Mouse (Mus musculus) R1 (cell line): ENCODE measurements around the gene Vstm2a.

Experiments used
- DNase-seq: peaks from one replicate; pipeline ENCODE4 v3.0.0-alpha.2; 2018; ENCODE audit warnings: low read depth, low spot score

The Vstm2a gene

DNA sequence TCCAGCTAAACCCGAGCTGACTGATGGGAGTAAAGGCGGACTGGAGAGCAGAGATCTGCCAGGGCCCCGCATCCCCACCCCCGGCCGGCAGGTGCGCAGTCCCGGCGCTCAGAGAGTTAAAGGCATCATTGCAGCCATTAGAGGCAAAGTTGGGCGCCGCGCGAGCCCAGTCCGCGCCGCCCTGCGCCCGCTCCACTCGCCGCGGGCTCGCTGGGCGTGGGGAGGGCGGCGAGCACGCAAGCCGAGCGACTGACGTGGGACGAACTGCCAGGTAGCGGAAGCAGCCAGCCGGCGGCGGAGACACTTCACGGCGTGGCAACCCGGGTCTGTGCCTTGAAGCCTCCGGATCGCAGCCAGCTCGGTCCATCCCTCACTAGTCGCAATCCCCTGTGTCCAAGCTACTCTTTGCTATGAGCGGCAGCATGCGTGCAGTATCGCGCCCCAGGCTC is at the start of gene Vstm2a:
Gene Vstm2a, plus strand, starts transcription at position 252 of the 449 bp plus-strand sequence.
- peak; percentile 66 for DNase-seq

DNA sequence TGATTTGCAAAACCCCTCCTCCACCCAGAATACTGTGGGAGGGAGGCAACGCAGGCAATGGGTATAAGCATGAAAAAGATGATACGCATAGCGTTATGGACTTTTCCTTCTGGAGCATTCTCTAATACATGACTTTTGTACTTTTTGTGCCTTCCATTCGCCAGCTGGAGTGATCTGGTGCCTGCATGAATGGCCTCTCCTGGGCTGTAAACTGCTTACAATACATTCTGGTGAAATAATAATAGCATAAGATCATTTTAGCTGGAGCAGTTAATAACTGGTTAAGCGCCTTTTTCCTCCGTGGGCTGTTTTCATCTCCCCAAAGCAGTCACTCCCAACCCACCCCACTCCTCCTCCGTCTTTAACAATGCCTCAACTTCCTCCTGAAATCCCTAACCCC is 513 bp upstream of the Vstm2a start:
- no peak for DNase-seq

DNA sequence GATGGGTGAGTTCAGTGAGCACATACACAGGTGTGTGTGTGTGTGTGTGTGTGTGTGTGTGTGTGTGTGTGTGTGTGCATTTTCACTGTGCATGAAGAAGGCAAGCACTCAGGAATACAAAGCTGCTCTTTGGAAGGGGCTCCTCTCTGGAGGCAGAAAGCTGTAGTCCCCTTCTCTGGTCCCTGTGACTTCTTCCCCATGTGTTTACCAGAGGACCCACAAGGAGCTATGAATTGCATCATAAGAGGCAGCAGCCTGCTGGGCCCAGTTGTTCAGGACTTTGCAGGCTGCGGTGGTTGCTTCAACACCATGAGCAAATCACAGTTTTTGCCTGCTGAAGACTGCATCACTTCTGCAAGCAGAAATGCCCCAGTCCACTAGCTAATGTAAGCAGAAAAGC is 776 bp downstream of the Vstm2a start:
- no peak for DNase-seq

DNA sequence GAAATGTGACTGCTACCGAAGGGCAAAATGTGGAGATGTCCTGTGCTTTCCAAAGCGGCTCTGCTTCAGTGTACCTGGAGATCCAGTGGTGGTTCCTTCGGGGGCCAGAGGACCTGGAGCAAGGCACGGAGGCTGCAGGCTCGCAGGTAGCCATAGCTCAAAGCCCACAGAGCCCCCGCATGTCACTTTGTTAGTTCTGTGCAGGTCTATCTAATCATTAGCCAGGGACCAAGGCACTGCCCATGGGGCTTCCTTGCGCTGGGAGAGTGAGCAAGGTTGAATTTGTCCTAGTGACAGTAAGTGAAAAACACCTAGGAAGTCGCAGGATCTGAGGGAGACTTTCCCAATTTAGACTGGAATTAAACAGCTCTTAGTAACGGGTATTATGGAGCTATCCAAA is 2.4 kb downstream of the Vstm2a start:
- DNase-seq, result no peak

DNA sequence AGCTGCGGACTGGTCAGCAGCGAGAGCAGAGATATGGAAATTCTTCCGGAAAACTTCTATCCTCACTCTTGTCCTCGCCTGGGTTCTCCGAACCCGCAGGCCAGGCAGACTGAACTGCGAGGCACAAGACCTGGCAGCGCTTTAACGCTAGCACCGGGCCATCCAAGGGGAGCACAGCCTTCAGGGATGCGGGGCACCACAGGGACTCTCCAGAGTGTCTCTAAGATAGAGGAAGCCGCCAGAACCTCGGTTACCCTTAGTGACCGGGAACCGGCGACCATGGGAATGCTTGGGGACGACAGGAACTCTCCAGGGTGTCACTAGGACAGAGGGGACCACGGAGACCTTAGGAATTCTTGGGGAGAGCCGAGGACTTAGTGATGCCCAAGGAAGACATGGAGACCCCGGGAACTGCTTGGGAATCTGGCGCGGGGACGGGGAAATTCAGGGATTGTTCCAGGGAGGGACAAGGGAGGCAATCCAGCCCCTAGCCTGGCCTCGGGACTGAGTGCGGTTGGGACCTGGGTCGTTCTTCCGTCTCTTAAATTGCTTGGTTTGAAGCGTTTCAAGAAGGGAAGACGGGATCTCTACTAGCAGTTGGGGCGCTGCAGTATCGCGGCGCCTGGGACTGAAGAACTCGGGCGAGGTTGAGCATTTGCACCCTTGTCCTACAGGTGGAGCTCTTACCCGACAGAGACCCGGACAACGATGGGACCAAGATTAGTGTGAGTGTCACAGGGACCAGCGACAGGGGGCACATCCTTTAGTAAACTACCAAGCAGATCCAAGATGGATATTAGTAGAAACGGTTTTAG is 3.4 kb downstream of the Vstm2a start:
- DNase-seq, result peak; percentile 87

DNA sequence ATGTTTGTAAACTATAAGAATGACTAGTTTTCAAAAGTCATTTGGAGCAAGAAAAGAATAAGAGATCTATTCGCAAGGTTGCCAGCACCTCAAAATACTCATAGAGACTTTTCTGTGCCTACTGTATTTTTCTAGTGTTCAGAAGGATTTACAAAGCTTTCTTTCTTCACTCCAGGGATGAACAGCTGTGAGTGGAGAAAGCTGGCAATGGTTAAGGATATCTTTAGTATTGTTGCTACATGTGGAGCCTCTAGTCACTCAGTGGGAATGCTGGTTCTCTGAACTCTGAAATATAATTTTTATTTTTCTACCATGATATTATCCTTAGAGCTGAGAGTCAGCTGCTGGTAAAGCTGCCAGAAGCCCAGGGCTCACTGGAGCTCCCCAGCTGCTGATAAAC is 10.9 kb downstream of the Vstm2a start:
- no peak for DNase-seq

DNA sequence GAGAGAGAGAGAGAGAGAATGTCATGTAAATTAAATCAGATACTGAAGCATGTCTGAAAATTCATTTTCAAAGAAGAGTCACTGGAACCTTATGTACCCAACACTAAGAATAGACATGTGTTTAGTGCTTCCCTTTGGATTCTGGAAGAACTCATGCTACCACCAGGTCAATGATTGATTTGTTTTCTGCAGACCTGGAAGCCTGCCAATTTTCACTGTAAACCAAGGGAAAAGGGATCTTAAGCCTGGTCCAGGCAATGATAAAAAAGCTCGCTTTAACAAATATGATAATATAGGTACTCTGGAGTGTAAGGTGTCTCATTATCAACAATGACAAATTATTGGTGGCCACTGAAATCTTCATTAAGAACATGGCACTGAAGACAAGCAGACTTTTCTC is 32.9 kb downstream of the Vstm2a start:
- DNase-seq, result no peak

DNA sequence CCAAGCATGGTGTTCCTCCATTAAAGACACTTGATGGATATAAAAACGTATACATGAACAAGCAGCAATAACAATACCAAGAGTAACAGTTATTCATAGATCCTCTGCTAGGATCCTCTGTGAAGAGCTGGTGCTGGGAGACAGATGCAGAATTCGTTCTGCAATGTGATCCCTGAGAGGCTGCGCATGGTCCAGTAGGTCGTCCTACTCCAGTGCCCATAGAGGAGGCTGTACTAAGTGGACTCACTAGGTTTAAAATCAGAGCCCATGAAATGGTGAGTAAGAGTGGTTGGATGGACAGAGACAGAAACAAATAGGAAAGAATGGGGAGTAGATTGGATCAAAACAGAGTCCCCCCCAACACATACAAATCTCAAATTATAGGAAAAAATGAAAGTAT is 35.4 kb downstream of the Vstm2a start:
- no peak for DNase-seq

DNA sequence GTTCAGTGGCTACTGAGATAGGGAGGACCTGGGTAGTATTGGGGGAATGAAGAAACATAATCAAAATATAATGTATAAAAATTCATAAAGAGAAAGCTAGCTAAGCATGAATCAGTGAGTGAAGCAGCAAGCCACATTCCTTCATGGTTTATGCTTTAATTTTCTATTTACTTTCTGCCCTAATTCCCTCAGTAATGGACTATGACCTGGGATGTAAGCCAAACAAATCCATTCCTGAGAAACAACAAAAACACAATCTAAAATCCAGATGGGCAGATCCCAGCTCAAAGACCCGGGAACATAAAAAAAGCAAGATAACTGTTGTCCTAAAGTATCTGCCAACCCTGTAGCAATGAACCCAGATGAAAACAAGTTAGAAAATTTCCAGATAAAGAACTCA is 39.0 kb downstream of the Vstm2a start:
- DNase-seq, result no peak

DNA sequence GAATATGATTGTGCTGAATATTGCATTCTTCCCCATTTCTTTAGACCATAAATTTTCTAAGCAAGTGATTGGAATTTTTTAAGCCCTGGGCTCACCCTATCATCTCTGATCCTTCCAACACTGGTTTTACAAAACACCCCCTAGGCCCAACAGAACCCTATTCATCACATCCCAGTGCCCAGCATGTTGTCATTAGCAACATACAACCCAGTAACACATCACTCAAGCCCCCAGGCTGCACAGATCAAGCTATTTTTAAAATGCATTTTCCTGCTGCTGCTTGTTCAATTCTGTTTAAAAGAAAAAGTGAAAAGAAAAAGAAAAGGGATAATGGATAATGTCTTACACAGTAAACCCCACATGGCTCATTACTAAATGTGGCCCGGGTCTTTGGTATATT is 42.0 kb downstream of the Vstm2a start:
- DNase-seq, result no peak

DNA sequence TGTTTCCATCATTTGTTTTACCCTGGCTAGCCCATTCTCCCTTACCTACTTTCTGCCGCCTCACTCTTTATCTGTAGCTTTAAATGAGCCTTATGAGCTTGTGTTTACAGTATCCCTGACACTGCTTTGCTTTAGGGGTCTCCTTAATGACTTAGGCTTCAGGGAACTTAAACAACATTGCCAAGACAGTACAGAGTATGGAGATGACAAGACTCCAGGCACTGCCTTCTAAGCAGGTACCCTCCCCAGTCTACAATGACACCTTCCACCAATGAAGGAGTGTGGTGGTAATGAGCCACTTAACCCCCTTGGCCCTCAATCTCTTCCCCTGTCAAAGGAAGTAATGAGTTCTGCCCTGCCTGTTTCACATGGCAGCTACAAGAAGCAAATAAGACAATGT is 42.4 kb downstream of the Vstm2a start:
- DNase-seq, result no peak

DNA sequence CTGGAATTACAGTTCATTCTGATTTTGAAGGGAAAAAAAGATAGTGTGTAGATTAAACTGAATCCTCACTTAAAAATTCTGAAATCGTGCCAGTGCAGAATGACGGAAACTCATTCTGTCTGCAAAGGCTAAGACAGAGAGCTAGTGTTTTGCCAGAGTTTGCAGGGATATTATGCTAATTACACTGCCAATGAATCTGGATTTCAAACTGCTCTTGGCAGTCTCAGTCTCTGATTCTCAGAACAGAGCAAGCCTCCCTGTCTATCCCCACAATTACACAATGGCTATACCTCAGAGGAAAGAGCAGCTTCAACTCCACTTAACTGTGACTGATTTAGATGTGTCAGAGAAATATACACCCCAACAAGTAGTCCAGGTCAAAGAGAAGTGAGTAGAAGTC is 43.2 kb downstream of the Vstm2a start:
- no peak for DNase-seq

DNA sequence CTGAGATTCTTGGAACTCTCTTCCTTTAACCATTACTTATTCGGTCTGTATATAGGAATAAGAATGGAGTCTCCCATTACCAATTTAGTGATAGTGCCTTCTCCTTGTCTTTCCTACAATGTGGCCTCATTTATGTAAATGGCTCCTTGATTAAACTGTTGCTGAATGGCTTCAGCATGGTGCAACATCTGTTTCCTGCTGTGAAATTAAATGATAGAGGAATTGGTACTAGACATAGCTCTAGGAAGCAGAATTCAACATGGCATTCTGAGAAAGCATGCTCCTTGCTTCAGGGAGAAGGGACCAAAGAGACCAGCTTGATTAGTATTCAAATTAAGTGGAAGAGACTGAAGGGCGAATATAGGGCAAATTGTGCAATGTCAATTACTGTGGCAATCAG is 57.6 kb downstream of the Vstm2a start:
- DNase-seq, result peak; percentile 33

DNA sequence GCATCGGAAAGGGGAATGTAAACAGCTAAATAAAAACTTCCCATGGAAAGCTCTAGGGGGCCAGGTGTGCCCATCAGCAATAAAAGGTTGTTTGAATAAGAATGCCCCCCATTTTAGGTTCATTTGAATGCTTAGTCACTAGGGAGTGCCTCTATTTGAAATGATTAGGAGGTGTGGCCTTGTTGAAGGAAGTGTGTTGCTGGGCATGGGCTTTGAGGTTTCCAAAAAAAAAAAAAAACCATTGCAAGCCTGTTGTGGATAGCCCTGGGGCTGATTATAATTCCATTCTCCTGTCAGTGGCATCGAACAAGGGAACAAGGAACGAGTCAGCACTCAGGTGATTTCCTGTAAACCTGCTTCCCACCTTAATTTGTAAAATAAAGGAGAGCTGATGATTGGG is 87.7 kb downstream of the Vstm2a start:
- peak; percentile 94 for DNase-seq

DNA sequence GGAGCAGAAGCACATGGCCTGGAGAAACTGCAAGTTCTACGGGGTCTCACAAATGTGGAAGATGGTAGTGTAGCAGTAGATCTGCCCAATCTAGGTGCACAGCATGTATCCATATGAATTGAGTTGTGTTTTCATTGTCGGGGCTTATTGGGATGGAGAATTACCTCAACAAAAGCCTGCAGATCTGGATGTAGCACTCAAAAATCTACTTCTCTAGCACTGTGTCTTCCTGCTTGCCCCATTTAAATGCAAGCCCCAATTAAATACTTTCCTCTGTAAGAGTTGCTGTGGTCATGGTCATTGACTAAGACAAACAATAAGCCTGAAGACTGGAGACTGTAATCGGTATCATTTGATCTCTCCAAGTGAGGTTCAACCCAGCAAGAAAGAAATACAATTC is 88.2 kb downstream of the Vstm2a start:
- DNase-seq, result peak; percentile 66

DNA sequence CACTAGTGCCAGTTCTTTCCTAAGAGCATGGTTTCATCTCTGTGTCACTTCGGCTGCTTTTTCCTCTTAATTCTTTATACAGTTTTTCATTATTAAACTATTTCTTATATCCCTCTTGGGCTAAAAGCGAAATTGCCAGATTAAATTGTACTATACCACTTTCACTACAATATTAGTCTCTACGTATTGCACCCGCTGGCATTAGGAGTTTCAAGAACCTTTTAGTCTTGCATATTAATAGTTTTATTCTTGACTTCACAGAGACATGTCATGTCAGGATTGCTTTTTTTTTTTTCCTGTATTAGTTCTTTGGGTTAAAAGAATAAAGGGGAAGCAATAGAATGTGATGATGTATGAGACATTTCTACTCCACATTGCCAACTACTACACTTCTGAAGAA is 94.4 kb downstream of the Vstm2a start:
- no peak for DNase-seq

DNA sequence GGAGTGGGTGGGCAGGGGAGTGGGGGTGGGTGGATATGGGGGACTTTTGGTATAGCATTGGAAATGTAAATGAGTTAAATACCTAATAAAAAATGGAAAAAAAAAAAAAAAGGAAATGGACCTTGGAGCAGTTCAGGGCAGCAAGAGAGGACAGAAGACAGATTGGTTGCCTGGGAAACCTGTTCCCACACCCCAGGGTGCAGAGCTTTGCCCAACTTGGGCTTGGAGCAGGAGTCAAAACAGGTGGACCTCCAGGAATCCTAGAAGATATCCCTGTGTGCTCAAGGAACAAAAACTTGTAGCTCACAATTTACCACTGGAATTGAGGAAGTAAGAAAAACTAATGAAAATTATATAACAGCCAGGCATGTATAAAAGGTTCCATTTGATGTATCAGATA is 96.8 kb downstream of the Vstm2a start:
- DNase-seq, result no peak

DNA sequence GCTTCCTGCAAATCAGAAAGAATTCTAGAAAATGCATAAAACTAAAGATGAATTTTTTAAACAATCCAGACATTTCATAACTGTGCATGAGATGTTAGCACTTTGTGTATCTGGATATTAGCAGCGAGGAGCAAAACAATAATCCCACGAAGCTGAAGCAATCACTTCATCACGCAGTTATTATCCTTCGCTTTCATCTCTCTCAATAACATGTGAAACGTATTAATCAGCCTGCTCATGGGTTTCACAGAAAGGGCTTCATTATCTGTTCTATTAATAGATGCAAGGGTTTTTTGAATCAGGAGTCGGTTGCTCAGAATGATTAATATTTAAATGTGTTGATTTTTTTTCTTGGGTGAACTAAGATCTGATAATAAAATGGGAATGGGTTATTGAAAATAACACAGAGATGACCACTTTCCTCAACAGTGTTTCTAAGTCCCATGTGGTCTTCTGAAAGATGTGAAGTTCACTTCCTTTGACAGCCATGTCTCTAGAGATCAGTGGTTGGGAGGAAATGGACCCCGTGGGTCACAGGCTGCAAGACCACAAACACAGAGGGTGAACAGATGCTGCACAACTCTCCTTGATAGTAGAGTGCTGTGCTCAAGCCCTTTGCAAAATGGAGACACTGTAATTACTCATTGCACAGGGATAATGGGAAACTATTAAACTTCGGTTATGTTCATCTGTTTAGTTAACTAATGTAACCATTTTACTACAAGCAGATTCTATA is 109.5 kb downstream of the Vstm2a start:
- DNase-seq, result no peak

DNA sequence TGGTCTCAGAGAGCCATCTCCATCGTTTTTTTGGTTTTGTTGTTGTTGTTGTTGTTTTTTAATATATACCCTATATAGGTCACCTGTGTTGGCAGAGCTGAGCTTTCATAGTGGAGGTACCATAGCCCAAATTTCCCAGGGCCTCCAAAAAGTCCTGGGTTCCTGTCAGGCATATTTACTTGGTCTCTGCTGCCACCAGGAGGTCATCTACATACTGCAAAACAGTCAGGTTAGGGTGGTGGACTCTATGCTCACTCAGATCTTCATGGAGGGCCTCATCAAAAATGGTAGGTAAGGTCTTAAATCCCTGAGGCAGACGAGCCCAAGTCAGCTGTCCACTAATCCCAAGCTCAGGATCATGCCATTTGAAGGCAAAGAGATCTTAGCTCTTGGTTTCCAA is 146.1 kb downstream of the Vstm2a start:
- DNase-seq, result peak; percentile 12

DNA sequence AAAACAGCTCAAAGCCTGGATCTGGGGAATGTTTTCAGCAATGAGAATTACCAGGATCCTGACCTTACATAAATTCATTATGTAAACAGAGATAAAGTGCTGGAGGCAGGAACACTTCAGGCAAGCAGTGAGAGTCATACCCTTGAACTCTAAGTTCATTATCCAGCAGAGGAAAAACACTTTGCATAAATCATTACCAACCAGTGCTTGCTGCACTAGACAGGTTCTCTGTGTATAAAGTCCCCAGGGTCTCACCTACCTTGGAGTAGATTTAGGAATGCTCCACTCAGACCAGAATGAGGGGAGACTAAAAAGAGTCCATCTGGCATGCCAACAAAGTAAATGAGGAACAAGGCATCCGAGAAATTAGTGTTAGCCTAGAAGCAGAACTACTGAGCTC is 154.2 kb downstream of the Vstm2a start:
- DNase-seq, result no peak

DNA sequence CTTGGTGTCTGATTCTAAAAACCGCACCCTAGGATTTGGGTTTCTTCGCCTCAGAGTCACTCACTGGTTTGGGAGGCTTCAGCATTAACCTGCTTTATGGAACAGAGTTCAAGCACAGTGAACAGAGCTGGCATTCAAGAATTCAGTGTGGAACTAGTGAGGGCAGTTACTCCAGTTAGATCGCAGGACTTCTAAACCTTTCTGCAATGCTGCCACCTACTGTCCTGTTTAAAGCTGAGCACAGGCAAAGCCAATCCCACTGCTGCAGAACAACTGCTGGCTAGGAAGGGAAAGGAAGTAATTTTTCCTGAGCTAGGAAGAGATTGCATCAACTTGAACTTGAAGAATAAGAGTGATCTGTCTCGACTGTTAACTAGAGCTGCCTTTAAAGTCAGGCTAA is 155.1 kb downstream of the Vstm2a start:
- DNase-seq, result peak; percentile 76

DNA sequence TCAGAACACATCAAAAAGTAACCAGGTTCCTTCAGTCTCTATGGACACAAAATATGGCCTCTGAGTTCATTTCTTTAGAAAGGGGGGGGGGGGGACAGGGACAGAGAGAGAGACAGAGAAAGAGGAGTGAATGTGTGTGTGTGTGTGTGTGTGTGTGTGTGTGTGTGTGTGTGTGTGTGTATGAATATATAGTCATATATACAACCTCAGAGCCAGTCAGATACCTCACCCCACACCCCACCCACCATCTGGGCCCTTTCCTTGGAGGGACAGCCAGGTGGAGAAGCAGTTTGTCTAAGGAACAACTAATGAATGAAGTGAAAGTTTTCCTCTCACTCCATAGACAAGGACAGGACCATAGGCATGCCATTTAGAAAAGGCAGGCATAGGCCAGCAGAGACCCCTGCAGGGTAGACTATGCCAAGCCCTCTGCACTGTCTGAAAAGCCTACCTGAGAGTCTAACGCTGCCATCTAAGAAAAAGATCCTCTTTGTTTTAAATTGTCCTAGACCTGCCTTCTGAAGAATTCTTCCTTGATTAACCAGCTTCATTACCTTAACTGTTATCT is 155.6 kb downstream of the Vstm2a start:
- no peak for DNase-seq
